ENCODE assay signal across 8 mouse cellular contexts in genomic region chr13:78199642-78200160, GRCm38 (mm10). TPM values are rescaled to one million over a fixed set of nuclear protein-coding genes. Genes with fewer than 3 reads are reported as not detected.
DNase-seq lines count a peak whose midpoint lies in the region; ATAC-seq and TF ChIP-seq lines count a peak whose summit lies in the region.

TSS of gene Nr2f1 (minus strand) at chr13:78199757.

- ATAC-seq in neural tube, embryonic 13.5 days (ENCODE audit: low read depth): no peak

- no peaks in the 10 kb centered on the region for H3K36me3 ChIP-seq in testis, adult 2 months (ENCODE audit: control insufficient read depth, insufficient read depth, low read length)
- peaks cover 8% of the 10 kb centered on the region; the same call in 1 of the 2 replicates for H3K36me3 ChIP-seq in neural tube, embryonic 13.5 days

- peak within 1 kb of the TSS; percentile 36 for H3K4me3 ChIP-seq in testis, adult 2 months (ENCODE audit: control insufficient read depth, low read depth, low read length)
- H3K4me3 ChIP-seq in neural tube, embryonic 13.5 days: peak within 1 kb of the TSS; percentile 97

- 1% methylated on average over 14 of the region's 14 CpGs for WGBS in neural tube, embryonic 13.5 days

- DNase-seq in frontal cortex, adult 2 months (ENCODE audit: extremely low spot score in 1 of 2, low spot score in 1 of 2): no peak
- DNase-seq in frontal cortex, postnatal 10 days (ENCODE audit: low spot score in 2 of 2): no peak
- no peak for DNase-seq in testis, postnatal 10 days (ENCODE audit: low spot score)
- no peak for DNase-seq in left cerebral cortex, adult 8-10 months (ENCODE audit: low spot score in 2 of 2)
- no peak for DNase-seq in ovary, postnatal 36 days (ENCODE audit: low spot score)
- DNase-seq in gastrocnemius, postnatal 25 days: no peak

- no peak within 1 kb of the TSS for H3K27ac ChIP-seq in testis, adult 2 months (ENCODE audit: control insufficient read depth, insufficient read depth, low read depth, low read length)
- H3K27ac ChIP-seq in neural tube, embryonic 13.5 days (replicated peaks): peak within 1 kb of the TSS; percentile 100

- H3K27me3 ChIP-seq in testis, adult 2 months (ENCODE audit: control insufficient read depth, insufficient read depth, low read length): no peaks in the 10 kb centered on the region; the same call in none of the 2 replicates
- H3K27me3 ChIP-seq in neural tube, embryonic 13.5 days: no peaks in the 10 kb centered on the region

- H3K4me2 ChIP-seq in neural tube, embryonic 13.5 days: peak within 1 kb of the TSS; percentile 88

- no peak for TF ChIP-seq CTCF in testis, adult 2 months (IDR thresholded peaks at IDR 0.05; ENCODE audit: control insufficient read depth, insufficient read depth, insufficient replicate concordance, low read depth, low read length)

- no peak for TF ChIP-seq POLR2A in testis, adult 2 months (IDR thresholded peaks at IDR 0.05; ENCODE audit: control insufficient read depth, low read depth, low read length)

- peak within 1 kb of the TSS; percentile 100 for H3K9ac ChIP-seq in neural tube, embryonic 13.5 days

- no peaks in the 10 kb centered on the region for H3K9me3 ChIP-seq in neural tube, embryonic 13.5 days

- peaks cover 6% of the 10 kb centered on the region for H3K4me1 ChIP-seq in testis, adult 2 months (ENCODE audit: control insufficient read depth, insufficient read depth, low read length)
- H3K4me1 ChIP-seq in neural tube, embryonic 13.5 days (replicated peaks): peaks cover 25% of the 10 kb centered on the region

RNA-seq across cellular contexts. Expression of gene Nr2f1, which starts in this region (rescaled TPM):
- polyA plus RNA-seq in frontal cortex, adult 2 months (2012; rRNA removed): 115 and 123 TPM in 2 replicates
- polyA plus RNA-seq in testis, adult 2 months (2012; rRNA removed): 0.14 and 0.69 TPM in 2 replicates
- total RNA-seq in left cerebral cortex, adult 8-10 months (2022): 100 to 1,000 TPM in 1 of 4 experiments, 10 to 100 TPM in 3; 92.7 to 104 (median 96.8) TPM
- 46.8 and 47.9 TPM in 2 replicates for polyA plus RNA-seq in neural tube, embryonic 13.5 days (2015; fragmentation: Nextera tagmentation; extraction: Ambion mirVana)
- under 1 TPM; 0.80 to 0.95 TPM for total RNA-seq in gastrocnemius, postnatal 25 days (2021)

Comparison
In these comparisons a context has a peak if more than half of its experiments do, and no peak if none do; other contexts are left out.
1. RNA of gene Nr2f1 (total RNA-seq): 92.7 to 104 TPM in left cerebral cortex, adult 8-10 months; 0.80 to 0.95 TPM in gastrocnemius, postnatal 25 days; every median in the first group is over 10 times any median in the second.
2. RNA of gene Nr2f1 (polyA plus RNA-seq): 115 to 123 TPM in frontal cortex, adult 2 months and 46.8 to 47.9 TPM in neural tube, embryonic 13.5 days; 0.14 to 0.69 TPM in testis, adult 2 months; every median in the first group is over 10 times any median in the second.